Mouse (Mus musculus) cortical plate, adult 2 months (tissue): ENCODE data around the gene Hoxb13.

ENCODE experiments used
- CTCF ChIP-seq: fragments of 200-500 bp; IDR thresholded peaks from 2 replicates; pipeline ENCODE4 v1.5.1; 2011; ENCODE audit warnings: mild to moderate bottlenecking, control low read depth, low read length; ENCODE audit not compliant: insufficient read depth; ENCODE audit errors: extremely low read depth
- POLR2A ChIP-seq: fragments of 200-500 bp; IDR thresholded peaks from 2 replicates; pipeline ENCODE4 v1.6.1; 2011; ENCODE audit warnings: mild to moderate bottlenecking, low read length, control low read depth; ENCODE audit not compliant: insufficient read depth; ENCODE audit errors: extremely low read depth

- TF ChIP-seq POLR2A (no peak), CTCF (no peak)
Measured at GRCm38 (mm10) chr11:96169016-96169415, 25.1 kb upstream of the Hoxb13 start.
